Mouse (Mus musculus) embryonic facial prominence, embryonic 11.5 days (tissue): ENCODE measurements around the gene Cog3. TPM values are rescaled to one million over a fixed set of nuclear protein-coding genes. Genes with fewer than 3 reads are reported as not detected.
A peak's percentile ranks its signal among the peaks of the same experiment; 100 is the strongest.
"Not testable (repeated sequence)": the region's sequence is repeated elsewhere in the genome, so short reads cannot be mapped to it uniquely, and the experiment has no call there.

Experiments
- ATAC-seq: fragments of 200-750 bp; cut with Nextera tagmentation; replicated peaks from 2 replicates; pipeline ENCODE4 v1.8.0; 2017; ENCODE audit warnings: low read depth; ENCODE audit not compliant: insufficient number of reproducible peaks, low FRiP score, low TSS enrichment
- DNase-seq: peaks from one replicate; pipeline ENCODE4 v3.0.0-alpha.2; 2015; ENCODE audit warnings: low spot score
- H3K27ac ChIP-seq: fragments of 300-500 bp; sonication (generic); replicated peaks from 2 replicates; pipeline ENCODE4 v1.5.1; 2014; ENCODE audit warnings: mild to moderate bottlenecking, low read depth, low read length, control low read depth
- H3K27me3 ChIP-seq: fragments of 300-500 bp; sonication (generic); 2 replicates; pipeline ENCODE4 v1.6.1; 2014; ENCODE audit warnings: mild to moderate bottlenecking, low read length, moderate library complexity, mixed read lengths; ENCODE audit not compliant: control insufficient read depth, insufficient read depth
- H3K36me3 ChIP-seq: fragments of 300-500 bp; sonication (generic); replicated peaks from 2 replicates; pipeline ENCODE4 v1.6.1; 2014; ENCODE audit warnings: low read depth, mild to moderate bottlenecking, low read length, moderate library complexity, mixed read lengths; ENCODE audit not compliant: control insufficient read depth, insufficient read depth
- H3K4me1 ChIP-seq: fragments of 300-500 bp; sonication (generic); 2 replicates; pipeline ENCODE4 v1.6.1; 2014; ENCODE audit warnings: low read length, mixed read lengths; ENCODE audit not compliant: control insufficient read depth, insufficient read depth
- H3K4me2 ChIP-seq: fragments of 300-500 bp; sonication (generic); 2 replicates; pipeline ENCODE4 v1.6.1; 2014; ENCODE audit warnings: low read depth, mild to moderate bottlenecking, control low read depth, low read length, moderate library complexity
- H3K4me3 ChIP-seq: fragments of 300-500 bp; sonication (generic); 2 replicates; pipeline ENCODE4 v1.5.1; 2014; ENCODE audit warnings: low read depth, low read length, control low read depth
- H3K9ac ChIP-seq: fragments of 300-500 bp; sonication (generic); replicated peaks from 2 replicates; pipeline ENCODE4 v1.6.1; 2014; ENCODE audit warnings: mild to moderate bottlenecking, control low read depth, low read length
- H3K9me3 ChIP-seq: fragments of 300-500 bp; sonication (generic); replicated peaks from 2 replicates; pipeline ENCODE4 v1.6.1; 2016; ENCODE audit warnings: mild to moderate bottlenecking, low read length, inconsistent platforms, mixed read lengths; ENCODE audit not compliant: control insufficient read depth
- WGBS: fragments of 180-500 bp; shearing (Covaris S2); extraction: QIAGEN DNeasy Blood & Tissue Kit; methylation state at CpG from one replicate; pipeline ENCODE4 v1.1.7; 2014; 5-methylcytosine and 5-hydroxymethylcytosine counted together
- polyA plus RNA-seq: library from polyadenylated mRNA; unstranded; fragments of >200 nt; fragmentation: Nextera tagmentation; extraction: Ambion mirVana; gene quantifications from 2 replicates; pipeline ENCODE4 v1.2.1, GENCODE M21; 2014

The Cog3 gene
- polyA plus RNA-seq, 1 experiment from 2014 or later = 27.2 TPM

GRCm38 (mm10) chr14:75789291-75789690 lies 35.0 kb upstream of the Cog3 start:
- DNase-seq (no peak), ATAC-seq (no peak)
- H3K4me2 ChIP-seq = no peak overlapping the region

DNA sequence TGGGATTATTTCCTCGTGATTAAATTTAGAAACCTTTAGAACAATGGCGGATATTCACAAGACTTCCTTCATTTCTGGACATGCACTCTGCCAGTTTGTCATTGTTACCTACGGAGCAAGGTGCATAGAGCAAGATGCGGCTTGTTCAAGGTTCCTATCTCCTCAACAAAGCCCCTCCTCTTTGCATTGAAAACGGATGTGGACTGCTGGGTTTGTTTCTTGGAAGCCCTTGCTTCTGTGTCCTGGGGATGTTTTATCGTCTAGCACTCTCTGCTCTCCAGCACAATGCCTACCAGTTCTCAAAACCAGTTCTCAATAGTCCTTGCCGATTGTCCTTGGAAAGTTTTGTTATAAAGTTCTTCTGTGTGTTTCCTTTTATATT lies 33.5 kb upstream of the Cog3 start:
- no peak overlapping the region for H3K27ac ChIP-seq
- no peaks in the 10 kb centered on the region for H3K36me3 ChIP-seq
- no peaks in the 10 kb centered on the region for H3K9me3 ChIP-seq
- no peak overlapping the region for H3K4me3 ChIP-seq
- H3K4me1 ChIP-seq = no peaks in the 10 kb centered on the region
- peaks cover 3% of the 10 kb centered on the region; the same call in 1 of the 2 replicates for H3K27me3 ChIP-seq
- no peak overlapping the region; the same call in 1 of the 2 replicates for H3K4me2 ChIP-seq
- DNase-seq = no peak
- no peak overlapping the region for H3K9ac ChIP-seq
- no peak for ATAC-seq
- 34% methylated on average over 7 of the region's 7 CpGs for WGBS

More at GRCm38 (mm10) chr14:75789291-75789690, 35.0 kb upstream of the Cog3 start:
- peaks cover 3% of the 10 kb centered on the region; the same call in 1 of the 2 replicates for H3K27me3 ChIP-seq
- H3K4me3 ChIP-seq = no peak overlapping the region
- no peaks in the 10 kb centered on the region for H3K4me1 ChIP-seq
- H3K9me3 ChIP-seq = no peaks in the 10 kb centered on the region
- no peaks in the 10 kb centered on the region for H3K36me3 ChIP-seq
- H3K27ac ChIP-seq = no peak overlapping the region
- 77% methylated on average over 6 of the region's 6 CpGs for WGBS
- no peak overlapping the region for H3K9ac ChIP-seq

- Histone ChIP-seq H3K4me1 (no peaks in the 10 kb centered on the region), H3K36me3 (no peaks in the 10 kb centered on the region), H3K4me2 (peak within 1 kb of the TSS; percentile 71), H3K27ac (0 out of 2 replicates have a peak within 1 kb of the TSS, but pooled peaks have one; percentile 15), H3K4me3 (peak within 1 kb of the TSS; percentile 63), H3K9me3 (no peaks in the 10 kb centered on the region), H3K27me3 (peaks cover 3% of the 10 kb centered on the region; the same call in 1 of the 2 replicates), H3K9ac (peak within 1 kb of the TSS; percentile 73)
- 7% methylated on average over 50 of the region's 51 CpGs for WGBS
- peak; percentile 98 for ATAC-seq
- DNase-seq = peak; percentile 96
These were observed 32.8 kb upstream of the Cog3 start, which contains the start of gene Slc25a30 for GRCm38 (mm10) chr14:75786868-75787793. Gene Slc25a30 (minus strand): TSS chr14:75787037.

DNA sequence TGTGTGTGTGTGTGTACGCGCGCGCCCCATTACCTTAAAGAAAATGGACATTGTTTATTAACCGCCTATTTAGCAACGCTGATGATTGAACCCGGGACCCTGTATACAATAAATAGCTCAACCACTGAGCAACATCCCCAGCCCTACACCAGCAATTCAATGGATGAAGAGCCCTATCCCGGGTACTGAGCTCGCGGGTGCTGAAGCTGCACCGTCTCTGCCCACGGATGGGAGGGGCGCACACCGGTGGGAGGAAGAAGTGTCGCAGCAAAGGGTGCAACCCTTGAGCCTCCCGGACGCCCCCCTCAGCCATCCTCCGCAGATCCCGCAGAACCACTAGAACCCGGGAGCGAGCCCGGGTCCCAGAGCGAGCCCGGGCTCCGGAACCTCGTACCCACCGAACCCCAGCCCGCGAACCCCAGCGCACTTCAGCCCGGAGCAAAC lies 32.1 kb upstream of the Cog3 start:
- peak overlapping the region; percentile 63 for H3K4me3 ChIP-seq
- peaks cover 3% of the 10 kb centered on the region; the same call in 1 of the 2 replicates for H3K27me3 ChIP-seq
- peak overlapping the region; percentile 73 for H3K9ac ChIP-seq
- H3K27ac ChIP-seq = 0 out of 2 replicates have a peak overlapping the region, but pooled peaks have one; percentile 15
- H3K4me1 ChIP-seq = no peaks in the 10 kb centered on the region
- ATAC-seq (peak; percentile 73), DNase-seq (peak; percentile 63)
- peak overlapping the region; percentile 71 for H3K4me2 ChIP-seq
- WGBS = 1% methylated on average over 30 of the region's 31 CpGs
- no peaks in the 10 kb centered on the region for H3K9me3 ChIP-seq
- no peaks in the 10 kb centered on the region for H3K36me3 ChIP-seq

- Histone ChIP-seq H3K4me1 (no peaks in the 10 kb centered on the region), H3K27ac (no peak overlapping the region), H3K27me3 (no peaks in the 10 kb centered on the region), H3K36me3 (no peaks in the 10 kb centered on the region), H3K4me2 (no peak overlapping the region), H3K4me3 (no peak overlapping the region), H3K9ac (no peak overlapping the region), H3K9me3 (no peaks in the 10 kb centered on the region)
- no peak for ATAC-seq
- no peak for DNase-seq
- 93% methylated on average over 4 of the region's 4 CpGs for WGBS
These were observed 25.6 kb upstream of the Cog3 start for GRCm38 (mm10) chr14:75779913-75780312.

GRCm38 (mm10) chr14:75776637-75777036 lies 22.3 kb upstream of the Cog3 start:
- no peak for ATAC-seq
- Histone ChIP-seq H3K4me2 (no peak overlapping the region), H3K9ac (no peak overlapping the region), H3K4me1 (no peaks in the 10 kb centered on the region), H3K9me3 (no peaks in the 10 kb centered on the region), H3K27me3 (no peaks in the 10 kb centered on the region), H3K36me3 (no peaks in the 10 kb centered on the region), H3K4me3 (no peak overlapping the region), H3K27ac (no peak overlapping the region)
- no peak for DNase-seq
- 96% methylated on average over 8 of the region's 8 CpGs for WGBS

DNA sequence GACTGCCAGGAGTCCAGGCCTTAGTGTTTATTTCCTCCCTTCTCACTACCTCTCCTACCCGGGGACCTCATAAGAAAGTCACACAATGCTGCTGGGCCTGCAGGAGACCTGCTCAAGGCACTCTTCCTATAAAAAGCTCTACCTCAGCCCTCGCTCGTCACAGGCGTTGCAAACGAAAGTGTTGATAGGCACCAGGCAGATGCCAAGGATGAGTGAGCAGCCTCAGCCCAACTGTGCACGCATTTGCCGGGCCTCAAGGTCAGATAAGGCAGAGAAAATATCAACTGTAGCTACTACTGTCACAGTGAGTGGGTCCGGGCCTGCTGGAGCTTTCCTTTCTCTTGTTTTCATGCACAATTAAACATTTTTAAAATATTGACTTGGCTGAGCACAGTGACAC lies 19.1 kb upstream of the Cog3 start:
- H3K4me1 ChIP-seq = no peaks in the 10 kb centered on the region
- no peaks in the 10 kb centered on the region for H3K36me3 ChIP-seq
- DNase-seq (no peak), ATAC-seq (no peak)
- no peak overlapping the region for H3K27ac ChIP-seq
- H3K27me3 ChIP-seq = no peaks in the 10 kb centered on the region
- H3K4me2 ChIP-seq = no peak overlapping the region
- no peak overlapping the region for H3K4me3 ChIP-seq
- H3K9me3 ChIP-seq = no peaks in the 10 kb centered on the region
- no peak overlapping the region for H3K9ac ChIP-seq
- 92% methylated on average over 8 of the region's 8 CpGs for WGBS

GRCm38 (mm10) chr14:75772407-75772806 lies 18.1 kb upstream of the Cog3 start:
- H3K4me2 ChIP-seq, H3K27ac ChIP-seq, ATAC-seq, H3K9me3 ChIP-seq, DNase-seq, H3K36me3 ChIP-seq, H3K9ac ChIP-seq, H3K4me1 ChIP-seq, H3K4me3 ChIP-seq, H3K27me3 ChIP-seq: not testable (repeated sequence)
- 86% methylated on average over 3 of the region's 3 CpGs for WGBS
